9 mouse cellular contexts compared by ENCODE assay signal in genomic region chr11:5165471-5165916, GRCm38 (mm10). TPM values are rescaled to one million over a fixed set of nuclear protein-coding genes. Genes with fewer than 3 reads are reported as not detected.
A peak's percentile ranks its signal among the peaks of the same experiment; 100 is the strongest.
DNase-seq lines count a peak whose midpoint lies in the region; ATAC-seq lines count a peak whose summit lies in the region.
"Had no signal": no experiment of that assay in that cellular context is flagged by ENCODE, and none has a peak within 500 bp of the region (broad histone marks: within the 10 kb centered on the region; RNA-seq: fewer than 3 reads in every experiment).

No protein-coding gene starts in this region.

- no peaks in the 10 kb centered on the region for H3K4me1 ChIP-seq in intestine, embryonic 14.5 days (replicated peaks; ENCODE audit: control insufficient read depth, insufficient read depth, low read length)
- peaks cover 27% of the 10 kb centered on the region for H3K4me1 ChIP-seq in limb, embryonic 13.5 days

- WGBS in intestine, embryonic 14.5 days: 20% methylated on average over 8 of the region's 8 CpGs
- WGBS in limb, embryonic 13.5 days: 19% methylated on average over 8 of the region's 8 CpGs

- no peak overlapping the region for H3K4me2 ChIP-seq in intestine, embryonic 14.5 days (ENCODE audit: low read length)
- H3K4me2 ChIP-seq in limb, embryonic 13.5 days (replicated peaks): peak overlapping the region; percentile 16; the same call in 1 of the 2 replicates

- peaks cover 2% of the 10 kb centered on the region; the same call in 1 of the 2 replicates for H3K9me3 ChIP-seq in intestine, embryonic 14.5 days (ENCODE audit: control insufficient read depth, low read length)
- peaks cover 5% of the 10 kb centered on the region; the same call in 1 of the 2 replicates for H3K9me3 ChIP-seq in limb, embryonic 13.5 days

- peak; percentile 96 for ATAC-seq in cerebellum, adult (ENCODE audit: insufficient number of reproducible peaks, low FRiP score, low TSS enrichment)
- no peak for ATAC-seq in intestine, embryonic 14.5 days (replicated peaks; ENCODE audit: low FRiP score, low TSS enrichment, low read depth)
- 0 out of 2 replicates have a peak, but pooled peaks have one; percentile 54 for ATAC-seq in limb, embryonic 13.5 days (ENCODE audit: low FRiP score, low read depth)
- ATAC-seq in inflammation-experienced regulatory T-cells, adult 6 months: no peak

- peak overlapping the region; percentile 69; the same call in 1 of the 2 replicates for H3K27ac ChIP-seq in intestine, embryonic 14.5 days (ENCODE audit: low read depth)
- peak overlapping the region; percentile 74 for H3K27ac ChIP-seq in limb, embryonic 13.5 days
- H3K27ac ChIP-seq: liver, embryonic 14.5 days had no signal

- H3K9ac ChIP-seq in intestine, embryonic 14.5 days (ENCODE audit: low read length): no peak overlapping the region
- no peak overlapping the region for H3K9ac ChIP-seq in limb, embryonic 13.5 days
- H3K9ac ChIP-seq: liver, embryonic 14.5 days had no signal

- H3K36me3 ChIP-seq in intestine, embryonic 14.5 days (ENCODE audit: control insufficient read depth, insufficient read depth, low read length): no peaks in the 10 kb centered on the region
- no peaks in the 10 kb centered on the region for H3K36me3 ChIP-seq in limb, embryonic 13.5 days

- H3K4me3 ChIP-seq in intestine, embryonic 14.5 days (ENCODE audit: low read depth, low read length): no peak overlapping the region
- no peak overlapping the region for H3K4me3 ChIP-seq in limb, embryonic 13.5 days

- no peaks in the 10 kb centered on the region for H3K27me3 ChIP-seq in intestine, embryonic 14.5 days (replicated peaks; ENCODE audit: control insufficient read depth, insufficient read depth, low read length)
- no peaks in the 10 kb centered on the region for H3K27me3 ChIP-seq in limb, embryonic 13.5 days

- peak; percentile 70 for DNase-seq in embryo, embryonic 11 days
- peak; percentile 68 for DNase-seq in gastrocnemius, postnatal 14 days
- DNase-seq in intestine, embryonic 14.5 days (ENCODE audit: low spot score): peak; percentile 65
- DNase-seq in right cerebral cortex, postnatal 36 days (ENCODE audit: low spot score in 2 of 2): peak; percentile 74 to 81
- no peak for DNase-seq in c-Kit-positive CD71-positive TER-119-positive erythroid progenitor cells, embryonic 14.5 days (ENCODE audit: low spot score)

- intact Hi-C loops in gastrocnemius, postnatal 14 days (cut with DNase I; ENCODE audit: low total_unique reads): no loop called here

RNA-seq across cellular contexts. Expression of gene Emid1, which starts 13.4 kb away (rescaled TPM):
- 10 to 100 TPM; 11.9 to 15.8 TPM for total RNA-seq in gastrocnemius, postnatal 14 days (2021)
- 74.8 and 88.5 TPM in 2 replicates for polyA plus RNA-seq in intestine, embryonic 14.5 days (2014; fragmentation: Nextera tagmentation; extraction: Ambion mirVana)
- polyA plus RNA-seq in limb, embryonic 13.5 days (2015; fragmentation: Nextera tagmentation; extraction: Ambion mirVana): 28.9 and 29.1 TPM in 2 replicates
- polyA plus RNA-seq in inflammation-experienced regulatory T-cells, adult 6 months (2017; shearing (Covaris generic)): under 1 TPM in 1 of 3 experiments, not detected in 2; 0.83 TPM

Comparison
In these comparisons a context has a peak if more than half of its experiments do, and no peak if none do; other contexts are left out.
1. ATAC-seq: peak in cerebellum, adult (single experiment) and limb, embryonic 13.5 days (single experiment); none in intestine, embryonic 14.5 days (single experiment) and inflammation-experienced regulatory T-cells, adult 6 months (single experiment).
2. RNA of gene Emid1, which starts 13.4 kb away (polyA plus RNA-seq): 74.8 to 88.5 TPM in intestine, embryonic 14.5 days and 28.9 to 29.1 TPM in limb, embryonic 13.5 days; 0.83 TPM in inflammation-experienced regulatory T-cells, adult 6 months; every median in the first group is over 10 times any median in the second.